Mouse (Mus musculus) layer of hippocampus, adult 6 months (tissue): ENCODE results near the gene Fam162b. TPM values are rescaled to one million over a fixed set of nuclear protein-coding genes. Genes with fewer than 3 reads are reported as not detected.

Experiments
- long read RNA-seq, 2 experiments: library from polyadenylated mRNA; unstranded; transcript quantifications; one replicate each; pipeline ENCODE4 v2.0.0; 2019 to 2020
- polyA plus RNA-seq: library from polyadenylated mRNA; unstranded; fragments of <200 nt; fragmentation: Nextera tagmentation; gene quantifications from 2 replicates; pipeline ENCODE4 v1.2.3, GENCODE M21; 2021

Fam162b gene
- not detected in 2 replicates for polyA plus RNA-seq
- long read RNA-seq, experiment 1, result 0 reads
- long read RNA-seq, experiment 2, result 0 reads

GRCm38 (mm10) chr10:51590139-51590574, at the start of gene Fam162b:
TSS of gene Fam162b (minus strand) at chr10:51590517.

GRCm38 (mm10) chr10:51631411-51632136, 41.3 kb upstream of the Fam162b start, which contains the start of gene Gprc6a:
TSS of gene Gprc6a (minus strand) at chr10:51631461.

Other genes starting within 250 kb of the Fam162b start
- not detected in 2 replicates for gene Gm49339, start 109.9 kb downstream of the Fam162b start, polyA plus RNA-seq
- gene Lilr4b, start 109.9 kb downstream of the Fam162b start, polyA plus RNA-seq, result not detected in 2 replicates
- gene Lilrb4a, start 99.6 kb downstream of the Fam162b start, polyA plus RNA-seq, result 0.16 TPM in 1 of 2 replicates, not detected in the other
- not detected in 2 replicates for gene Gprc6a, start 40.9 kb upstream of the Fam162b start, polyA plus RNA-seq
- gene Rfx6, start 87.2 kb upstream of the Fam162b start, polyA plus RNA-seq, result not detected in 2 replicates